Mouse (Mus musculus): ENCODE measurements around the gene Clec2g.
"Not testable (repeated sequence)": the region's sequence is repeated elsewhere in the genome, so short reads cannot be mapped to it uniquely, and the experiment has no call there.

Gene Clec2g

GRCm38 (mm10) chr6:128934081-128934480 is at the start of gene Clec2g:
Gene Clec2g, plus strand, starts transcription at chr6:128934381.
- not testable (repeated sequence) for DNase-seq

GRCm38 (mm10) chr6:128887091-128887790 is 46.9 kb upstream of the Clec2g start, which contains the start of gene Clec2i:
Gene Clec2i, plus strand, starts transcription at chr6:128887588.
- not testable (repeated sequence) for DNase-seq

GRCm38 (mm10) chr6:128888834-128889233 is 45.3 kb upstream of the Clec2g start:
- no peak for DNase-seq

- no peak for DNase-seq
These were observed 43.2 kb upstream of the Clec2g start, which contains the start of gene BC035044 for GRCm38 (mm10) chr6:128890948-128891355. Gene BC035044, minus strand, starts transcription at chr6:128891126.

- no peak for DNase-seq
These were observed 38.7 kb upstream of the Clec2g start for GRCm38 (mm10) chr6:128895404-128896001.

GRCm38 (mm10) chr6:128900044-128900443 is 34.1 kb upstream of the Clec2g start:
- no peak for DNase-seq

- DNase-seq: not testable (repeated sequence)
These were observed 33.2 kb upstream of the Clec2g start for GRCm38 (mm10) chr6:128900796-128901552.

GRCm38 (mm10) chr6:128913598-128914254 is 20.5 kb upstream of the Clec2g start:
- no peak for DNase-seq

GRCm38 (mm10) chr6:128917322-128917721 is 16.9 kb upstream of the Clec2g start:
- DNase-seq: no peak

- DNase-seq: no peak
These were observed 1.1 kb upstream of the Clec2g start for GRCm38 (mm10) chr6:128933050-128933449.

GRCm38 (mm10) chr6:128935889-128936665 is 1.9 kb downstream of the Clec2g start:
- DNase-seq: not testable (repeated sequence)

- DNase-seq: no peak
These were observed 7.7 kb downstream of the Clec2g start for GRCm38 (mm10) chr6:128941646-128942421.

GRCm38 (mm10) chr6:128945564-128945963 is 11.4 kb downstream of the Clec2g start:
- no peak for DNase-seq

- DNase-seq: no peak
These were observed 26.9 kb downstream of the Clec2g start for GRCm38 (mm10) chr6:128961110-128961509.

- not testable (repeated sequence) for DNase-seq
These were observed 27.9 kb downstream of the Clec2g start for GRCm38 (mm10) chr6:128962108-128962507.

GRCm38 (mm10) chr6:128964519-128964918 is 30.3 kb downstream of the Clec2g start:
- no peak for DNase-seq

- DNase-seq: no peak
These were observed 34.3 kb downstream of the Clec2g start for GRCm38 (mm10) chr6:128968463-128968862.

GRCm38 (mm10) chr6:128969741-128970140 is 35.6 kb downstream of the Clec2g start:
- DNase-seq: no peak

GRCm38 (mm10) chr6:128970508-128971393 is 36.6 kb downstream of the Clec2g start:
- not testable (repeated sequence) for DNase-seq

- no peak for DNase-seq
These were observed 37.3 kb downstream of the Clec2g start for GRCm38 (mm10) chr6:128971394-128972039.

All from cerebellum, postnatal 25 days (tissue).